Comparison of ENCODE assay signal across 24 mouse cellular contexts in the genomic region with DNA sequence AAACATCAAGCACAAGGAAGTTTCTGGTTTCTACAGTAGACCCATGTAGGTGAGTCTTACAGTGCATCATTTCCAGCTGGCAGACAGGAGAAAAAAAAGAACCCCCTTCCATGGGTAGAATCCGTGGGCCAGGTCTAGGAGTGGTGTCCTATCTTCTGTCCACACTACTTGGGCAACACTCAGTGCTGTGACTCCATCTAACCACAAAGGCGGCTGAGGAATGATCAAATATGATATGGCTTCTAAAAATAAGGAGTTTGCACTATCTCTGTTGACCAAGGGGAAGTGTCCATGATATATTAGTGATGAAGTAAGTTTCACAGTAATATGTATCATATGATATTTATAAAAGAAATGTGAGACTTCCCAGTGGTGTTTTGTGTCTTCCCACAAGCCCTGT. TPM values are rescaled to one million over a fixed set of nuclear protein-coding genes. Genes with fewer than 3 reads are reported as not detected.
A peak's percentile ranks its signal among the peaks of the same experiment; 100 is the strongest.
DNase-seq lines count a peak whose midpoint lies in the region; ATAC-seq and TF ChIP-seq lines count a peak whose summit lies in the region.
"Had no signal": no experiment of that assay in that cellular context is flagged by ENCODE, and none has a peak within 500 bp of the region (broad histone marks: within the 10 kb centered on the region; RNA-seq: fewer than 3 reads in every experiment).

No protein-coding gene starts in this region.

- H3K9me3 ChIP-seq in MEL (replicated peaks; ENCODE audit: insufficient read depth, low read length) = no peaks in the 10 kb centered on the region
- H3K9me3 ChIP-seq in liver, embryonic 15.5 days (replicated peaks) = no peaks in the 10 kb centered on the region
- H3K9me3 ChIP-seq: embryonic facial prominence, embryonic 15.5 days; forebrain, embryonic 12.5 days; heart, embryonic 10.5 days; limb, embryonic 15.5 days; megakaryocyte, embryonic 14.5 days had no signal

- peak overlapping the region; percentile 11; the same call in 1 of the 2 replicates for H3K27ac ChIP-seq in MEL (ENCODE audit: control insufficient read depth, low read depth, low read length)
- peak overlapping the region; percentile 69 for H3K27ac ChIP-seq in liver, embryonic 15.5 days (replicated peaks)
- H3K27ac ChIP-seq: embryonic facial prominence, embryonic 15.5 days; forebrain, embryonic 12.5 days; heart, embryonic 10.5 days; limb, embryonic 15.5 days; stomach, postnatal 0 days had no signal

- peak overlapping the region; percentile 25 for H3K4me2 ChIP-seq in liver, embryonic 15.5 days
- peak overlapping the region; percentile 61 for H3K4me2 ChIP-seq in myocyte (ENCODE audit: low read depth)
- H3K4me2 ChIP-seq: embryonic facial prominence, embryonic 15.5 days; forebrain, embryonic 12.5 days; limb, embryonic 15.5 days had no signal

- DNase-seq in MEL (ENCODE audit: low read depth, low spot score) = peak; percentile 58
- no peak for DNase-seq in right cerebral cortex, postnatal 25 days
- DNase-seq in thymus, postnatal 10 days (ENCODE audit: low spot score in 2 of 2) = no peak
- DNase-seq in thymus, postnatal 0 days (ENCODE audit: low spot score) = no peak
- DNase-seq: adrenal gland, postnatal 14 days; cerebellum, adult 11-12 months; cerebellum, postnatal 25 days; gastrocnemius, postnatal 36 days; kidney, adult 18-20 months; kidney, postnatal 14 days; right cerebral cortex, postnatal 4 days; thymus, postnatal 14 days had no signal

- no peak overlapping the region for H3ac ChIP-seq in myocyte (ENCODE audit: control insufficient read depth, insufficient read length)

- TF ChIP-seq RAD21 in MEL (IDR thresholded peaks at IDR 0.05; ENCODE audit: low read depth, low read length) = no peak

- no peak overlapping the region for H3K9ac ChIP-seq in MEL (ENCODE audit: control insufficient read depth, low read depth, low read length, poor library complexity, severe bottlenecking)
- peak overlapping the region; percentile 1; the same call in 1 of the 2 replicates for H3K9ac ChIP-seq in liver, embryonic 15.5 days
- H3K9ac ChIP-seq: embryonic facial prominence, embryonic 15.5 days; forebrain, embryonic 12.5 days; limb, embryonic 15.5 days had no signal

- ATAC-seq in erythroid progenitor cell, adult 5-6 weeks (replicated peaks; ENCODE audit: low FRiP score, poor library complexity, severe bottlenecking) = peak; percentile 80
- peak; percentile 92 for ATAC-seq in liver, embryonic 15.5 days (ENCODE audit: insufficient read depth)
- ATAC-seq: activated CD4-positive, CD25-positive, alpha-beta regulatory T cell, adult 4 months; lung, postnatal 0 days; midbrain, embryonic 16.5 days had no signal

- H3K36me3 ChIP-seq in MEL (ENCODE audit: control insufficient read depth in 1 of 2, insufficient read depth in 2 of 2, low read length in 2 of 2) = peaks cover 0 to 19% of the 10 kb centered on the region in 2 experiments; a peak in 2 of 4 replicates
- H3K36me3 ChIP-seq in liver, embryonic 15.5 days (replicated peaks) = no peaks in the 10 kb centered on the region
- no peaks in the 10 kb centered on the region for H3K36me3 ChIP-seq in myocyte (ENCODE audit: control insufficient read depth, insufficient read depth)
- H3K36me3 ChIP-seq: embryonic facial prominence, embryonic 15.5 days; forebrain, embryonic 12.5 days; heart, embryonic 10.5 days; limb, embryonic 15.5 days had no signal

- H3K4me1 ChIP-seq in MEL (ENCODE audit: control insufficient read depth in 1 of 2, insufficient read depth in 2 of 2, low read length in 2 of 2) = peaks cover 14 to 20% of the 10 kb centered on the region in 2 experiments
- peaks cover 63% of the 10 kb centered on the region for H3K4me1 ChIP-seq in liver, embryonic 15.5 days (replicated peaks)
- H3K4me1 ChIP-seq: embryonic facial prominence, embryonic 15.5 days; limb, embryonic 15.5 days had no signal

- peak; percentile 85 to 89 for TF ChIP-seq EP300 in MEL (IDR thresholded peaks at IDR 0.05; ENCODE audit: low read depth in 1 of 2, low read length in 2 of 2)

- no peaks in the 10 kb centered on the region for H3K27me3 ChIP-seq in MEL (ENCODE audit: control insufficient read depth in 1 of 2, insufficient read depth in 2 of 2, low read length in 2 of 2)
- H3K27me3 ChIP-seq in liver, embryonic 15.5 days = no peaks in the 10 kb centered on the region
- H3K27me3 ChIP-seq in myocyte (ENCODE audit: control insufficient read depth, insufficient read depth, insufficient read length) = no peaks in the 10 kb centered on the region
- H3K27me3 ChIP-seq: embryonic facial prominence, embryonic 15.5 days; forebrain, embryonic 12.5 days; limb, embryonic 15.5 days; megakaryocyte, embryonic 14.5 days had no signal

- H3K79me2 ChIP-seq in MEL (ENCODE audit: control insufficient read depth, insufficient read depth, low read length, poor library complexity) (no peaks in the 10 kb centered on the region), myocyte (ENCODE audit: control insufficient read depth, insufficient read depth) (no peaks in the 10 kb centered on the region)

- no peak for TF ChIP-seq POLR2A in MEL (IDR thresholded peaks at IDR 0.05; ENCODE audit: control insufficient read depth in 1 of 2, insufficient read depth in 1 of 2, low read depth in 1 of 2, low read length in 2 of 2, poor library complexity in 1 of 2)
- no peak for TF ChIP-seq POLR2A in myocyte (IDR thresholded peaks at IDR 0.05; ENCODE audit: insufficient read length, low read depth)

- no peak for TF ChIP-seq CTCF in MEL (IDR thresholded peaks at IDR 0.05 in 2 of 3, conservative IDR thresholded peaks at IDR 0.05 in 1 of 3; ENCODE audit: control insufficient read depth in 1 of 3, insufficient read depth in 1 of 3, low read depth in 2 of 3, low read length in 3 of 3, poor library complexity in 1 of 3, severe bottlenecking in 1 of 3)

- WGBS in liver, embryonic 15.5 days (ENCODE audit: insufficient replicate concordance) = 16% methylated on average over 2 of the region's 2 CpGs

- H3K4me3 ChIP-seq in MEL (ENCODE audit: control insufficient read depth in 1 of 2, insufficient read depth in 1 of 2, low read depth in 2 of 2, low read length in 2 of 2) (no peak overlapping the region), myocyte (no peak overlapping the region)
- H3K4me3 ChIP-seq in liver, embryonic 15.5 days (replicated peaks) = no peak overlapping the region
- H3K4me3 ChIP-seq: embryonic facial prominence, embryonic 15.5 days; forebrain, embryonic 12.5 days; heart, embryonic 10.5 days; limb, embryonic 15.5 days; megakaryocyte, embryonic 14.5 days had no signal

TF ChIP-seq in MEL, 35 proteins besides CTCF, POLR2A, EP300 and RAD21 (continues in another document):
- TF ChIP-seq E2F4 (IDR thresholded peaks at IDR 0.05; ENCODE audit: borderline replicate concordance, low read depth, low read length) = no peak
- no peak for TF ChIP-seq MYB (IDR thresholded peaks at IDR 0.05; ENCODE audit: low read depth, low read length)
- TF ChIP-seq USF1 (IDR thresholded peaks at IDR 0.05; ENCODE audit: low read depth, low read length) = no peak
- no peak for TF ChIP-seq ELF1 (IDR thresholded peaks at IDR 0.05; ENCODE audit: low read depth, low read length)
- no peak; the same call in 1 of the 2 replicates for TF ChIP-seq KAT2A (conservative IDR thresholded peaks at IDR 0.05; ENCODE audit: low read depth, low read length)
- TF ChIP-seq ZNF384 (IDR thresholded peaks at IDR 0.05; ENCODE audit: low read depth, low read length) = peak; percentile 59
- no peak for TF ChIP-seq POLR2AphosphoS5 (IDR thresholded peaks at IDR 0.05; ENCODE audit: borderline replicate concordance, low read depth, low read length)
- TF ChIP-seq MXI1 (IDR thresholded peaks at IDR 0.05; ENCODE audit: low read depth, low read length) = no peak
- TF ChIP-seq BHLHE40 (IDR thresholded peaks at IDR 0.05; ENCODE audit: borderline replicate concordance, low read depth, low read length) = peak; percentile 73
- no peak for TF ChIP-seq ZC3H11A (IDR thresholded peaks at IDR 0.05; ENCODE audit: low read depth, low read length)

TF ChIP-seq in myocyte, 11 proteins besides CTCF, POLR2A, EP300 and RAD21:
- TF ChIP-seq CEBPB (IDR thresholded peaks at IDR 0.05; ENCODE audit: insufficient read depth, poor library complexity, severe bottlenecking) = no peak
- TF ChIP-seq USF1 (IDR thresholded peaks at IDR 0.05; ENCODE audit: low read depth) = no peak
- TF ChIP-seq E2F4 (IDR thresholded peaks at IDR 0.05; ENCODE audit: insufficient read depth) = no peak
- TF ChIP-seq TCF12 (IDR thresholded peaks at IDR 0.05; ENCODE audit: insufficient read depth, poor library complexity, severe bottlenecking) = no peak
- no peak for TF ChIP-seq SRF (IDR thresholded peaks at IDR 0.05; ENCODE audit: control insufficient read depth, insufficient read length, low read depth)
- no peak for TF ChIP-seq MYOG (IDR thresholded peaks at IDR 0.05; ENCODE audit: control insufficient read depth in 1 of 3, insufficient read depth in 1 of 3, insufficient read length in 2 of 3, low read depth in 2 of 3)
- TF ChIP-seq REST (IDR thresholded peaks at IDR 0.05; ENCODE audit: insufficient read depth, insufficient read length) = no peak
- TF ChIP-seq MYOD1 (IDR thresholded peaks at IDR 0.05; ENCODE audit: control insufficient read depth in 1 of 3, insufficient read length in 2 of 3, low read depth in 2 of 3) = no peak
- no peak for TF ChIP-seq TCF3 (IDR thresholded peaks at IDR 0.05; ENCODE audit: insufficient read length, low read depth)
- TF ChIP-seq MAX (IDR thresholded peaks at IDR 0.05; ENCODE audit: low read depth) = no peak
- no peak for TF ChIP-seq POLR2AphosphoS2 (IDR thresholded peaks at IDR 0.05; ENCODE audit: insufficient read length, low read depth)

RNA-seq across cellular contexts. Expression of gene Hipk2, which starts 16.1 kb away (rescaled TPM):
- 3.9 and 4.3 TPM in 2 replicates for total RNA-seq in MEL (2012; rRNA removed)
- polyA plus RNA-seq in MEL (2012; ENCODE audit: insufficient read depth in 1 of 2, insufficient read length in 2 of 2, low read depth in 1 of 2, low replicate concordance in 2 of 2, missing spikeins in 1 of 2) = 10 to 100 TPM; 14.1 to 85.1 TPM
- 274 and 280 TPM in 2 replicates for total RNA-seq in erythroid progenitor cell, adult 5-6 weeks (2015; ENCODE audit: low replicate concordance)
- 160 and 174 TPM in 2 replicates for total RNA-seq in erythroid progenitor cell, adult 5-6 weeks (2017; ENCODE audit: low replicate concordance)
- polyA plus RNA-seq in liver, embryonic 15.5 days (2015; fragmentation: Nextera tagmentation; extraction: Ambion mirVana) = 18.0 and 23.4 TPM in 2 replicates
- 11.3 TPM for polyA plus RNA-seq in myocyte (2012; fragmentation: generic; extraction: Trizol)
- 3.1 and 7.1 TPM in 2 replicates for polyA plus RNA-seq in thymus, postnatal 0 days (2015; fragmentation: Nextera tagmentation; extraction: Ambion mirVana)

RNA-seq across cellular contexts. Expression of gene Tbxas1, which starts 16.8 kb away (rescaled TPM):
- total RNA-seq in MEL (2012; rRNA removed) = 0.54 and 0.65 TPM in 2 replicates
- 1 to 10 TPM in 1 of 2 experiments, not detected in 1; 2.7 TPM for polyA plus RNA-seq in MEL (2012; ENCODE audit: insufficient read depth in 1 of 2, insufficient read length in 2 of 2, low read depth in 1 of 2, low replicate concordance in 2 of 2, missing spikeins in 1 of 2)
- 18.7 and 18.9 TPM in 2 replicates for total RNA-seq in erythroid progenitor cell, adult 5-6 weeks (2015; ENCODE audit: low replicate concordance)
- 18.6 and 48.0 TPM in 2 replicates for total RNA-seq in erythroid progenitor cell, adult 5-6 weeks (2017; ENCODE audit: low replicate concordance)
- polyA plus RNA-seq in liver, embryonic 15.5 days (2015; fragmentation: Nextera tagmentation; extraction: Ambion mirVana) = 9.0 and 10.4 TPM in 2 replicates
- not detected for polyA plus RNA-seq in myocyte (2012; fragmentation: generic; extraction: Trizol)
- polyA plus RNA-seq in thymus, postnatal 0 days (2015; fragmentation: Nextera tagmentation; extraction: Ambion mirVana) = 2.0 and 2.5 TPM in 2 replicates
